Mouse (Mus musculus): ENCODE measurements at regions not wholly inside any gene's neighbourhood (a gene's known extent, or its start where the extent isn't known, plus 50 kb on each side); places are given as distances from the start of the nearest gene placed in this dataset.

- WGBS = 74% methylated on average over 10 of the region's 10 CpGs
- H3K9ac ChIP-seq (replicated peaks; ENCODE audit: low read depth, low read length) = no peak overlapping the region
- H3K27me3 ChIP-seq (ENCODE audit: control insufficient read depth, insufficient read depth, low read length) = 0 out of 2 replicates have a peak, but pooled peaks cover 4% of the 10 kb centered on the region
- TF ChIP-seq CTCF (IDR thresholded peaks at IDR 0.05; ENCODE audit: low read depth) (no peak), EP300 (IDR thresholded peaks at IDR 0.05; ENCODE audit: low read depth) (no peak)
- H3K36me3 ChIP-seq (replicated peaks; ENCODE audit: control insufficient read depth, insufficient read depth, low read length) = no peaks in the 10 kb centered on the region
- DNase-seq (ENCODE audit: low spot score) (no peak), ATAC-seq (ENCODE audit: insufficient read depth, low read depth) (no peak)
- no peak overlapping the region for H3K27ac ChIP-seq (ENCODE audit: low read depth)
- H3K4me3 ChIP-seq (ENCODE audit: low read depth, low read length) = no peak overlapping the region
- H3K9me3 ChIP-seq (replicated peaks; ENCODE audit: control insufficient read depth, low read length) = no peaks in the 10 kb centered on the region
- no peaks in the 10 kb centered on the region for H3K4me1 ChIP-seq (ENCODE audit: control insufficient read depth, insufficient read depth)
- no peak overlapping the region for H3K4me2 ChIP-seq (ENCODE audit: low read depth, low read length)
Observed at GRCm38 (mm10) chr12:112265289-112265969, 119.4 kb downstream of the Kif26a start.

- no peaks in the 10 kb centered on the region for H3K27me3 ChIP-seq (ENCODE audit: control insufficient read depth, insufficient read depth, low read length)
- H3K4me2 ChIP-seq (ENCODE audit: low read depth, low read length) = no peak overlapping the region
- TF ChIP-seq EP300 (IDR thresholded peaks at IDR 0.05; ENCODE audit: low read depth) (no peak), CTCF (IDR thresholded peaks at IDR 0.05; ENCODE audit: low read depth) (no peak)
- no peaks in the 10 kb centered on the region for H3K4me1 ChIP-seq (ENCODE audit: control insufficient read depth, insufficient read depth)
- DNase-seq (ENCODE audit: low spot score) (no peak), ATAC-seq (ENCODE audit: insufficient read depth, low read depth) (no peak)
- 80% methylated on average over 6 of the region's 6 CpGs for WGBS
- H3K36me3 ChIP-seq (replicated peaks; ENCODE audit: control insufficient read depth, insufficient read depth, low read length) = no peaks in the 10 kb centered on the region
- no peak overlapping the region for H3K4me3 ChIP-seq (ENCODE audit: low read depth, low read length)
- H3K27ac ChIP-seq (ENCODE audit: low read depth) = no peak overlapping the region
- no peak overlapping the region for H3K9ac ChIP-seq (replicated peaks; ENCODE audit: low read depth, low read length)
- H3K9me3 ChIP-seq (replicated peaks; ENCODE audit: control insufficient read depth, low read length) = no peaks in the 10 kb centered on the region
Observed at GRCm38 (mm10) chr12:112274026-112274425, 128.0 kb downstream of the Kif26a start.

GRCm38 (mm10) chr12:112274756-112275155, 128.7 kb downstream of the Kif26a start:
- WGBS = 34% methylated on average over 11 of the region's 11 CpGs
- H3K9ac ChIP-seq (replicated peaks; ENCODE audit: low read depth, low read length) = no peak overlapping the region
- ATAC-seq (ENCODE audit: insufficient read depth, low read depth) (no peak), DNase-seq (ENCODE audit: low spot score) (no peak)
- H3K9me3 ChIP-seq (replicated peaks; ENCODE audit: control insufficient read depth, low read length) = no peaks in the 10 kb centered on the region
- no peak overlapping the region for H3K4me2 ChIP-seq (ENCODE audit: low read depth, low read length)
- no peaks in the 10 kb centered on the region for H3K27me3 ChIP-seq (ENCODE audit: control insufficient read depth, insufficient read depth, low read length)
- no peak overlapping the region for H3K27ac ChIP-seq (ENCODE audit: low read depth)
- no peak overlapping the region for H3K4me3 ChIP-seq (ENCODE audit: low read depth, low read length)
- H3K36me3 ChIP-seq (replicated peaks; ENCODE audit: control insufficient read depth, insufficient read depth, low read length) = no peaks in the 10 kb centered on the region
- TF ChIP-seq CTCF (IDR thresholded peaks at IDR 0.05; ENCODE audit: low read depth) (no peak), EP300 (IDR thresholded peaks at IDR 0.05; ENCODE audit: low read depth) (no peak)
- H3K4me1 ChIP-seq (ENCODE audit: control insufficient read depth, insufficient read depth) = no peaks in the 10 kb centered on the region

GRCm38 (mm10) chr12:112276651-112277050, 130.6 kb downstream of the Kif26a start:
- Histone ChIP-seq H3K9ac (replicated peaks; ENCODE audit: low read depth, low read length) (no peak overlapping the region), H3K36me3 (replicated peaks; ENCODE audit: control insufficient read depth, insufficient read depth, low read length) (no peaks in the 10 kb centered on the region), H3K9me3 (replicated peaks; ENCODE audit: control insufficient read depth, low read length) (no peaks in the 10 kb centered on the region), H3K4me1 (ENCODE audit: control insufficient read depth, insufficient read depth) (no peaks in the 10 kb centered on the region), H3K4me3 (ENCODE audit: low read depth, low read length) (no peak overlapping the region), H3K4me2 (ENCODE audit: low read depth, low read length) (no peak overlapping the region), H3K27ac (ENCODE audit: low read depth) (peak overlapping the region; percentile 66), H3K27me3 (ENCODE audit: control insufficient read depth, insufficient read depth, low read length) (no peaks in the 10 kb centered on the region)
- peak; percentile 48 for DNase-seq (ENCODE audit: low spot score)
- TF ChIP-seq CTCF (IDR thresholded peaks at IDR 0.05; ENCODE audit: low read depth) (no peak), EP300 (IDR thresholded peaks at IDR 0.05; ENCODE audit: low read depth) (no peak)
- WGBS = 48% methylated on average over 7 of the region's 7 CpGs
- peak; percentile 59; the same call in 1 of the 2 replicates for ATAC-seq (ENCODE audit: insufficient read depth, low read depth)

- H3K27ac ChIP-seq (ENCODE audit: low read depth) = peak overlapping the region; percentile 66; the same call in 1 of the 2 replicates
- no peak overlapping the region for H3K4me2 ChIP-seq (ENCODE audit: low read depth, low read length)
- WGBS = 84% methylated on average over 14 of the region's 14 CpGs
- ATAC-seq (ENCODE audit: insufficient read depth, low read depth) = no peak
- no peaks in the 10 kb centered on the region for H3K9me3 ChIP-seq (replicated peaks; ENCODE audit: control insufficient read depth, low read length)
- H3K9ac ChIP-seq (replicated peaks; ENCODE audit: low read depth, low read length) = no peak overlapping the region
- H3K4me1 ChIP-seq (ENCODE audit: control insufficient read depth, insufficient read depth) = no peaks in the 10 kb centered on the region
- no peaks in the 10 kb centered on the region for H3K27me3 ChIP-seq (ENCODE audit: control insufficient read depth, insufficient read depth, low read length)
- no peak overlapping the region for H3K4me3 ChIP-seq (ENCODE audit: low read depth, low read length)
- TF ChIP-seq CTCF (IDR thresholded peaks at IDR 0.05; ENCODE audit: low read depth) (no peak), EP300 (IDR thresholded peaks at IDR 0.05; ENCODE audit: low read depth) (no peak)
- DNase-seq (ENCODE audit: low spot score) = no peak
- no peaks in the 10 kb centered on the region for H3K36me3 ChIP-seq (replicated peaks; ENCODE audit: control insufficient read depth, insufficient read depth, low read length)
Observed at GRCm38 (mm10) chr12:112277511-112277910, 131.5 kb downstream of the Kif26a start.

GRCm38 (mm10) chr12:112285096-112285495, 139.1 kb downstream of the Kif26a start:
- Histone ChIP-seq H3K4me3 (ENCODE audit: low read depth, low read length) (no peak overlapping the region), H3K9ac (replicated peaks; ENCODE audit: low read depth, low read length) (no peak overlapping the region), H3K9me3 (replicated peaks; ENCODE audit: control insufficient read depth, low read length) (no peaks in the 10 kb centered on the region), H3K27me3 (ENCODE audit: control insufficient read depth, insufficient read depth, low read length) (no peaks in the 10 kb centered on the region), H3K36me3 (replicated peaks; ENCODE audit: control insufficient read depth, insufficient read depth, low read length) (no peaks in the 10 kb centered on the region), H3K27ac (ENCODE audit: low read depth) (no peak overlapping the region), H3K4me1 (ENCODE audit: control insufficient read depth, insufficient read depth) (no peaks in the 10 kb centered on the region), H3K4me2 (ENCODE audit: low read depth, low read length) (no peak overlapping the region)
- DNase-seq (ENCODE audit: low spot score) (no peak), ATAC-seq (ENCODE audit: insufficient read depth, low read depth) (no peak)
- WGBS = 53% methylated on average over 15 of the region's 15 CpGs
- TF ChIP-seq EP300 (IDR thresholded peaks at IDR 0.05; ENCODE audit: low read depth) (no peak), CTCF (IDR thresholded peaks at IDR 0.05; ENCODE audit: low read depth) (no peak)

Measured in heart, postnatal 0 days (tissue).